Mouse (Mus musculus) ovary, postnatal 14 days (tissue): Measurements from ENCODE around the gene Cpsf2.
"Not testable (repeated sequence)": the region's sequence is repeated elsewhere in the genome, so short reads cannot be mapped to it uniquely, and the experiment has no call there.

Experiments used
- DNase-seq: peaks from one replicate; pipeline ENCODE4 v3.0.0; 2022; ENCODE audit warnings: low spot score

Cpsf2 gene

GRCm38 (mm10) chr12:101975601-101976571 lies at the start of gene Cpsf2:
TSS of gene Cpsf2 (plus strand) at chr12:101975988.
- DNase-seq = peak; percentile 75

DNA sequence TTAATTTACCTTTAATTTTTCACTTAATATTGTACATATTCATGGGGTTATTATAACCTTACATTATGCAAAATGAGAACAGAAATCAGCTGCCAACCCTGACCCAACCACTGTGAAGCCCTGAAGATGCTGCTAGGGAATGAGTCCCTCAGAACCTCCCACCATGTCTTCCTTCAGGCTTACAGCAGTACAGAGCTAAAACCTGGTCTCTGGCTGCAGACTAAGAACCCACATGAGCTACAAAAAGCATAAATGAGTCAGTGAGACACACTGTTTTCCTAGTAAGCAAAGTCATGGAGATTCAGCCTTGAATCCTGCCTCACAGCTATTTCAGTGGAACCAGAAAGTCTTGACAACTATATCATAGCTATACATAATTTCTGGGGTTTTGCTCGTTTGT lies 47.4 kb upstream of the Cpsf2 start:
- no peak for DNase-seq

GRCm38 (mm10) chr12:101935223-101935622 lies 40.6 kb upstream of the Cpsf2 start:
- no peak for DNase-seq

DNA sequence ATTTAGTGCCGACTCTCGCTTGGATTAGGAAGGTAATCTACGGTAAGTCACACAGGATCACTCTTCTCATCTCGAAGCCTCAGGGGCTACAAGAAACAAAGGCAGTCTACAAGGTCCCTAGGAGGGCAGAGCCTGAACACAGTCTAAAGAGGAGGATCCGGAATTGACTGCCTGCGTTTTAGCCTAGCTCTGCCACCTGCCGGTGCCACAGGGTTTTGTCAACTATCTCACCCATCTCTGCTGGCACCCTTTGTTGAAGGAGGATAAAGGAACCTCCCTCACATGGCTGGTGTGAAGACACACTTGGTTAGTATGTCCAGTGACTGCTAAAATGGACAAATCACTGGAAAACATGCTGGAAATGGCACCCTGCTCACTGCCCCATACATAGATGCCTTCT lies 38.2 kb upstream of the Cpsf2 start:
- DNase-seq = no peak

DNA sequence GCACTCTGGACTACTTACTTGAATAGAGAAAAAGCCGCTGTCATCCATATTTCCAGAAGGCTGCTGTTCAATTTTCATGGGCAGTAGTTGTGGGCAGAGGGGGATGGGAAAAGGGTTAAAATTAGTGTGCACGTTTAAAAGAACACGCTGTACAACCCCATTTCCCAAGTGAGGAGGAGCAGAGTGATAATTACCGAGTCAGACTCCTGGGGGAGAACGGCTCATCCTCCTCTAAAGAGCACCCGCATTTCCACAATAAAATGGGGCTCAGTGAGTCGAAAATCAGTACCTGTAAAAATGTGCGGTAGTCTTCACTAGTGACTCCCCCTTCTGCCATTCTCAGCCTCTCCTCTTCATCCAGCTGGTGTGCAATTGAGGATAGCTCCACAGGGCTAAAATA lies 27.8 kb upstream of the Cpsf2 start:
- no peak for DNase-seq

GRCm38 (mm10) chr12:101948801-101949200 lies 27.0 kb upstream of the Cpsf2 start:
- DNase-seq = no peak

- DNase-seq = not testable (repeated sequence)
Observed at GRCm38 (mm10) chr12:101955821-101956220, 20.0 kb upstream of the Cpsf2 start.

DNA sequence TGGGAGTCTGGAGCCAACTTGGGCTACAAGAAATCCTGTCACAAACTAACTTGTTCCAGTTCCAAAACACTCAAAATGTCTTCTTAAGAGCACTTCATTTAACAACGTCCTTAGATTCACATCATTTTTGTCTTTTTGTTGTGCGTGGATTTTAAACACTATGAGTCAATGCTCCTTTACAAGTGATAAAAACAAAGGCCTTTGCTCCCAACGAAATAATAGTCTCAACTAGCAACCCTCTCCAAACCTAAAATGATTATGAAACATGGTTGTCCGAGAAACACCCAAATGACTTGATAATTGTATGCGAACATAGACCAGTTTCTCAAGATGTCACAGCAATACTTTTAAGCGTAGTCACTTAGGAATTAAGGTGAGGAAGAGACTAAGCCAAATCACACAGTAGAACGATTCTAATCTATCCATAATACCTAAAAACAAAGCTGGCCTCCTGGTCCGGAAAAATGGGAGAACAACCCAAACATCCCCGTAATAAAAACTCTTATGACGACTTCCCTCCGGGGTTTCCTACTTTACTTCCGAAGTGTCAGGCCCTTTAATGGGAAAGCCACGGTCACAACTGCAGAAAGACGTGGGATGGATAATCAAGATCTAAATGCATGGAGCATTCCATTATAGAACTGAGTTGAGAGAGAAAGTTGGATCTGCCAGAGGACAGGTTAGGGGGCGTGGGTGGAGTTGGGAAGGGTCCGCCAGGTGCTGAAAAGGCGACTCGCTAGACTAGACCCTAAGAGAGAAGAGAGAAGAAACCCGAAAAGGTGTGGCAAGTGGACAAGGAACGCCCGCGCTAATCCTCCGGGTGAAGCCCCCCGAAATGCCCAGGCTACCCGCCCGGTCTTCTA lies 18.5 kb upstream of the Cpsf2 start:
- no peak for DNase-seq

GRCm38 (mm10) chr12:101957942-101958544 lies 17.7 kb upstream of the Cpsf2 start, which contains the start of gene Atxn3:
TSS of gene Atxn3 (minus strand) at chr12:101958246.
- peak; percentile 95 for DNase-seq

DNA sequence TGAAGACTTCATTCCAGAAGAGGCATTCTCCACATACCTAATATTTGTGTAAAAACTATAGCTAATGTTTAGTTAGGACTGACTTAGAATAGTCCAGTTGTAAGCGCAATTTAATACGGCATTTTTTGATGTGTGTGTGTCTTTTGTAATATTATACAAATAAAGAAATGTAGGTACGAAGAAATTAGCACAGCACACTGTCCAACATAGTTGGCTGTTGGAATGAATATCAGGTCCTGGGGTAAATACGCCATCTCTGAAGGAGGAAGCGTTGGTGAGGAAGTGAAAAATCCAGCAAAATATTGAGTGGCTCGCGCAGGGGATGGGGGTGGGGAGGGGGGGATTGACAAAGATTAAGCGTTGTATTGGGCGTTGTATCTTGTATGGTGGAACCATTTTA lies 17.2 kb upstream of the Cpsf2 start:
- DNase-seq = no peak

GRCm38 (mm10) chr12:101958960-101959780 lies 16.6 kb upstream of the Cpsf2 start:
- not testable (repeated sequence) for DNase-seq

GRCm38 (mm10) chr12:101971311-101971710 lies 4.5 kb upstream of the Cpsf2 start:
- no peak for DNase-seq

GRCm38 (mm10) chr12:101972230-101972629 lies 3.6 kb upstream of the Cpsf2 start:
- no peak for DNase-seq

DNA sequence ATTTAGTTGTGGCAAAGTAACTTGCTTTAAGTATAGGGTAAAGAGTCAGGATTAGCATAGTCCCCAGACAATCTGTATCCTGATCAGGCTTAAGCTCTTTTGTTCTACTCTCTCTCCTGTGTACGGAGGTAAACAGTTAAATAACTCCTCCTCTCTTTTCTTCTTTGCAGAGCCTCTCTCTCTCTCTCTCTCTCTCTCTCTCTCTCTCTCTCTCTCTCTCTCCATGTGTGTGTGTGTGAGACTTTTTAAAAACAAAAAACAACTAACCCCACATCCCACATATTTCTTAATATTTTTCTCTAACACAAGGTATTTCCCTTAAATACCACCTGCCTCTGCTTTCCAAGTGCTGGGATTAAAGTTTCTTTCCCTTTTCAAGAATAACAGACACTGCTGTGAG lies 1.2 kb upstream of the Cpsf2 start:
- no peak for DNase-seq

- no peak for DNase-seq
Observed at GRCm38 (mm10) chr12:101975167-101975600, 604 bp upstream of the Cpsf2 start.

GRCm38 (mm10) chr12:101976651-101977403 lies 1.0 kb downstream of the Cpsf2 start:
- no peak for DNase-seq

GRCm38 (mm10) chr12:101977404-101977915 lies 1.7 kb downstream of the Cpsf2 start:
- no peak for DNase-seq

DNA sequence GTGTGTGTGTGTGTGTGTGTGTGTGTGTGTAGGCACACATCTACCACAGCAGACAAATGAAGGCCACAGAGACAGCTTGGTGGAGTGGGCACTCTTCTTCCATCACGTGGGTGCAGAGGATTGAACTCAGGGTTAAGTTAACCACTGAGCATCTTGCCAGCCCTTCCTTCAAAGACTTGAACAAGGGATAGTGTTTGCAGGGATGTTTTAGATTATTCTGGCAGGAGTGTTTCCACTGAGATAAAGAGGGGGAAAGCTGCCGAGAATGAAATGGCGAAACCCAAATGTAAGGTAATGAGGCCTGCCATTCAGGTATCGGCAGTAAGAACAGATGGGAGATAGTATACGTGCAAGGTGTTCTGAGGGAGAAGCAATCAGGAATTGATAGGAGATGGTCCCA lies 2.4 kb downstream of the Cpsf2 start:
- no peak for DNase-seq

DNA sequence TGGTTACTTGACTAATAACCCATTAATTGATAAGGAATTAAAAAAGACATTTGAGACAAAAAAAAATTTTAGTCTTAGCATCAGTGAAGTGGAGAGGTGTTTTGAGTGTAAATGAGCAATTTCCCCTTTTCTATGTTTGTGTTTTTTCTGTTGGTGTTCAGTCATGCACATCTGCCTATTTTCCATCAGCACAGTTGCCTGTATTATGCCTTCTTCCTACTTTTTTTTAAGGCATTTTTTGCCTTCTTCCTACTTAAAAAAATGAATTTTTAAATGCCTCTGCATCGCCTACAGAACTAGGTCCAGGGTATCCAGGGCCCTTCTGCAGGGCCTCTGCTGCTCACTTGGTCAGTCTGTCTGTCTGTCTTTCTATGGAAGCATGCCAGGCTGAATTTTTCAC lies 2.8 kb downstream of the Cpsf2 start:
- DNase-seq = no peak

DNA sequence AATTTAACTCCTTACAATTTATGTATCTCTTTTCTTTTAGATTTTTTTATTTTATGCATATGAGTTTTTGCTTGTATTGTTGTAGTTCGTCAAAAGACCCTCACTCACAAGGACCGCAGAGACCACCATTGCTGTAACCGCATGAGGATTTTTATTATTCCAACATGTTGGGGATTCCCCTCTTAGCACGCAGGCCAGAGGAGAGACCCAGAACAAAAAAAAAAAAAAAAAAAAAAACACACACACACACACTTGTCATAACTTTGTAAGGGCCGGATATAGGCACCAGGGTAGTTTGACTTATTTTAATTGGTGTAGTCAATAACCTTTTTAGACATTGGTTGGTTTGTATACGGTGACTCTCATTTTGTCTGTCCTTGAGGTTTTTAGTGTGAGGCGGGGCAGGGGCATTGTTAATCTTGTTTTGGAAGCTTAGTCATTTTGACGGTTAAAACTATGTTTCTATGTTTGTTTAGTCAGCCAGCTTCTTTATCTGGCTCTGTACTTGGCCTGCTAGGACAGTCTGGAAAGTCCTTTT lies 3.5 kb downstream of the Cpsf2 start:
- DNase-seq = no peak
